25 mouse cellular contexts compared by ENCODE assay signal in the genomic region with DNA sequence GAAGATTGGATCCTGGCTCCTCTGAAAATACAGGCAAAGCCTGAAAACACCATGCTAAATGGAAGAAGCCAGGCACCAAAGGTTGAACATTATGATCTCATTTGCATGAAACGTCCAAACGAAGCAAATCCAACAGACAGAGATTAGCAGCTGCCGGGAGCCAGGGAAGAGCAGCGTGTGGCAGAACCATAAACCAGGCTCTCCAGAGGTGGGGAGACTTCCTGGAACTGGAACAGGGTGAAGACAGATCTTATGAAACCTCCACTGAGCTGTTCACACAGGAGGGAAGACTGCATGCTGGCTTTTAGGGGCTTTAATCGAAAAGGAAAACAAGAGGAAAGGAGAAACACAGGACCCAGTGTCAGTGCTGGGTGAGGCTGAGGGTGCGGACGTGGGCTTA. TPM values are rescaled to one million over a fixed set of nuclear protein-coding genes. Genes with fewer than 3 reads are reported as not detected.
DNase-seq lines count a peak whose midpoint lies in the region; ATAC-seq and TF ChIP-seq lines count a peak whose summit lies in the region.
"Had no signal": no experiment of that assay in that cellular context is flagged by ENCODE, and none has a peak within 500 bp of the region (broad histone marks: within the 10 kb centered on the region; RNA-seq: fewer than 3 reads in every experiment).

No protein-coding gene starts in this region.

- WGBS in limb, embryonic 12.5 days = 27% methylated on average over 7 of the region's 7 CpGs
- WGBS in midbrain, embryonic 15.5 days = 36% methylated on average over 7 of the region's 7 CpGs
- 46% methylated on average over 7 of the region's 7 CpGs for WGBS in intestine, embryonic 16.5 days

- H3K27me3 ChIP-seq in limb, embryonic 12.5 days = peaks cover 3% of the 10 kb centered on the region; the same call in 1 of the 2 replicates
- no peaks in the 10 kb centered on the region for H3K27me3 ChIP-seq in midbrain, embryonic 15.5 days (replicated peaks)
- H3K27me3 ChIP-seq in intestine, embryonic 16.5 days (replicated peaks; ENCODE audit: control insufficient read depth, insufficient read depth, low read length) = no peaks in the 10 kb centered on the region; the same call in 1 of the 2 replicates
- H3K27me3 ChIP-seq: CH12.LX; embryonic facial prominence, embryonic 15.5 days; heart, embryonic 15.5 days; Patski had no signal

- peak; percentile 68 for DNase-seq in heart, adult 11 months
- no peak for DNase-seq in heart, postnatal 14 days
- DNase-seq in brain, embryonic 14.5 days (ENCODE audit: low read depth) = peak; percentile 31
- no peak for DNase-seq in adrenal gland, adult 2 months
- DNase-seq: adrenal gland, adult 8-10 months; cerebellum, adult 2 months; cerebellum, postnatal 36 days; gastrocnemius, adult 2 months; heart, postnatal 4 days; kidney, adult 18-20 months; left cerebral cortex, postnatal 4 days; liver, embryonic 13.5 days; lung, adult 2 months; lung, postnatal 14 days had no signal

- ATAC-seq in limb, embryonic 12.5 days (ENCODE audit: insufficient number of reproducible peaks, insufficient read depth, low FRiP score, low TSS enrichment, low read depth) = no peak
- ATAC-seq in midbrain, embryonic 15.5 days (replicated peaks) = peak; percentile 62
- ATAC-seq in activated CD4-positive, CD25-positive, alpha-beta regulatory T cell, adult 4 months = no peak
- no peak for ATAC-seq in intestine, embryonic 16.5 days
- ATAC-seq: Patski had no signal

- no peaks in the 10 kb centered on the region for H3K36me3 ChIP-seq in limb, embryonic 12.5 days
- H3K36me3 ChIP-seq in midbrain, embryonic 15.5 days (replicated peaks) = no peaks in the 10 kb centered on the region
- no peaks in the 10 kb centered on the region for H3K36me3 ChIP-seq in intestine, embryonic 16.5 days (ENCODE audit: control insufficient read depth, insufficient read depth, low read length)
- H3K36me3 ChIP-seq: embryonic facial prominence, embryonic 15.5 days; G1E; heart, embryonic 15.5 days; liver, embryonic 13.5 days had no signal

- H3K4me2 ChIP-seq in limb, embryonic 12.5 days = peak overlapping the region; percentile 40
- H3K4me2 ChIP-seq in midbrain, embryonic 15.5 days = peak overlapping the region; percentile 15; the same call in 1 of the 2 replicates
- H3K4me2 ChIP-seq in intestine, embryonic 16.5 days (ENCODE audit: low read depth, low read length) = no peak overlapping the region
- H3K4me2 ChIP-seq: embryonic facial prominence, embryonic 15.5 days; heart, embryonic 15.5 days; liver, embryonic 13.5 days had no signal

- no peaks in the 10 kb centered on the region for H3K9me3 ChIP-seq in limb, embryonic 12.5 days
- no peaks in the 10 kb centered on the region for H3K9me3 ChIP-seq in midbrain, embryonic 15.5 days
- no peaks in the 10 kb centered on the region for H3K9me3 ChIP-seq in intestine, embryonic 16.5 days (ENCODE audit: control insufficient read depth, low read length)
- H3K9me3 ChIP-seq: embryonic facial prominence, embryonic 15.5 days; G1E; heart, embryonic 15.5 days; liver, embryonic 13.5 days had no signal

- peaks cover 14% of the 10 kb centered on the region for H3K4me1 ChIP-seq in limb, embryonic 12.5 days (replicated peaks)
- peaks cover 12% of the 10 kb centered on the region for H3K4me1 ChIP-seq in midbrain, embryonic 15.5 days
- H3K4me1 ChIP-seq in intestine, embryonic 16.5 days (ENCODE audit: control insufficient read depth, insufficient read depth, low read length) = no peaks in the 10 kb centered on the region
- H3K4me1 ChIP-seq: embryonic facial prominence, embryonic 15.5 days; heart, embryonic 15.5 days; liver, embryonic 13.5 days had no signal

- intact Hi-C loops in heart, postnatal 14 days (cut with DNase I) = no loop called here

- H3K9ac ChIP-seq in limb, embryonic 12.5 days (replicated peaks) = no peak overlapping the region
- no peak overlapping the region for H3K9ac ChIP-seq in midbrain, embryonic 15.5 days
- H3K9ac ChIP-seq in intestine, embryonic 16.5 days (ENCODE audit: low read depth, low read length) = no peak overlapping the region
- H3K9ac ChIP-seq: embryonic facial prominence, embryonic 15.5 days; heart, embryonic 15.5 days; liver, embryonic 13.5 days had no signal

- TF ChIP-seq POLR2A in brain, embryonic 14.5 days (IDR thresholded peaks at IDR 0.05; ENCODE audit: borderline replicate concordance, extremely low read depth, insufficient read depth, insufficient read length, poor library complexity, severe bottlenecking) = no peak

- no peak overlapping the region for H3K27ac ChIP-seq in limb, embryonic 12.5 days
- H3K27ac ChIP-seq in midbrain, embryonic 15.5 days = peak overlapping the region; percentile 68
- no peak overlapping the region for H3K27ac ChIP-seq in intestine, embryonic 16.5 days (ENCODE audit: low read length)
- H3K27ac ChIP-seq: embryonic facial prominence, embryonic 15.5 days; gastrocnemius, adult 2 months; heart, embryonic 15.5 days; kidney, postnatal 0 days; left cerebral cortex, adult 2 months; liver, embryonic 13.5 days had no signal

- no peak overlapping the region for H3K4me3 ChIP-seq in limb, embryonic 12.5 days (replicated peaks)
- no peak overlapping the region for H3K4me3 ChIP-seq in midbrain, embryonic 15.5 days
- no peak overlapping the region for H3K4me3 ChIP-seq in intestine, embryonic 16.5 days (ENCODE audit: low read length)
- H3K4me3 ChIP-seq: embryonic facial prominence, embryonic 15.5 days; gastrocnemius, adult 2 months; heart, embryonic 15.5 days; left cerebral cortex, adult 2 months; liver, embryonic 13.5 days had no signal

- TF ChIP-seq CTCF in brain, embryonic 14.5 days (IDR thresholded peaks at IDR 0.05; ENCODE audit: borderline replicate concordance, extremely low read depth, insufficient read depth, insufficient read length) = no peak

RNA-seq across cellular contexts. Expression of gene Slc41a2, which starts 51.3 kb away (rescaled TPM):
- 1 to 10 TPM in 1 of 2 experiments, under 1 TPM in 1; 0.84 to 1.5 TPM for total RNA-seq in heart, postnatal 14 days (2021)
- 5.1 and 7.4 TPM in 2 replicates for polyA plus RNA-seq in brain, embryonic 14.5 days (2012; rRNA removed)
- polyA plus RNA-seq in limb, embryonic 12.5 days (2016; fragmentation: Nextera tagmentation; extraction: Ambion mirVana) = 0.44 and 1.3 TPM in 2 replicates
- 9.1 and 11.1 TPM in 2 replicates for polyA plus RNA-seq in midbrain, embryonic 15.5 days (2015; fragmentation: Nextera tagmentation; extraction: Ambion mirVana)
- 10 to 100 TPM in 1 of 2 experiments, 1 to 10 TPM in 1; 5.6 to 14.7 TPM for total RNA-seq in adrenal gland, adult 2 months (2021)
- 0.95 and 1.3 TPM in 2 replicates for polyA plus RNA-seq in adrenal gland, adult 2 months (2012; rRNA removed)
- 1 to 10 TPM in 1 of 2 experiments, under 1 TPM in 1; 0.29 to 1.1 TPM for polyA plus RNA-seq in activated CD4-positive, CD25-positive, alpha-beta regulatory T cell, adult 4 months (2017; shearing (Covaris generic))
- polyA plus RNA-seq in intestine, embryonic 16.5 days (2015; fragmentation: Nextera tagmentation; extraction: Ambion mirVana) = 0.71 and 1.2 TPM in 2 replicates
- polyA plus RNA-seq: G1E had no signal

Comparison
In these comparisons a context has a peak if more than half of its experiments do, and no peak if none do; other contexts are left out.
1. DNase-seq: peak in heart, adult 11 months (single experiment) and brain, embryonic 14.5 days (single experiment); none in heart, postnatal 14 days (0 of 2) and adrenal gland, adult 2 months (single experiment).